Mouse (Mus musculus) CH12.LX (cell line): ENCODE results near the gene Yjefn3.

Experiments used
- CTCF ChIP-seq, 2 experiments: IDR thresholded peaks in 1 of 2; conservative IDR thresholded peaks in 1 of 2; 2 replicates each; pipeline ENCODE4 v1.5.1; 2011 to 2012; ENCODE audit warnings: low read depth in 2 of 2, low read length in 2 of 2, improper control_type of control experiment in 1 of 2, inconsistent platforms in 1 of 2, mild to moderate bottlenecking in 1 of 2, moderate library complexity in 1 of 2
- JUND ChIP-seq: conservative IDR thresholded peaks from 2 replicates; pipeline ENCODE4 v1.6.1; 2011; ENCODE audit warnings: low read depth, low read length, improper control_type of control experiment
- MAFK ChIP-seq: IDR thresholded peaks from 2 replicates; pipeline ENCODE4 v1.6.1; 2011; ENCODE audit warnings: low read length, improper control_type of control experiment; ENCODE audit not compliant: insufficient replicate concordance
- MYC ChIP-seq: IDR thresholded peaks from 2 replicates; pipeline ENCODE4 v1.6.1; 2011; ENCODE audit warnings: low read depth, mild to moderate bottlenecking, improper control_type of control experiment, low read length
- POLR2A ChIP-seq: IDR thresholded peaks from 2 replicates; pipeline ENCODE4 v1.6.1; 2011; ENCODE audit warnings: low read depth, mild to moderate bottlenecking, improper control_type of control experiment, low read length
- TBP ChIP-seq: conservative IDR thresholded peaks from 2 replicates; pipeline ENCODE4 v1.6.1; 2011; ENCODE audit warnings: low read depth, low read length, improper control_type of control experiment
- USF1 ChIP-seq: IDR thresholded peaks from 2 replicates; pipeline ENCODE4 v1.6.1; 2014; ENCODE audit warnings: low read depth, mild to moderate bottlenecking, inconsistent platforms, low read length, improper control_type of control experiment
- USF2 ChIP-seq: conservative IDR thresholded peaks from 2 replicates; pipeline ENCODE4 v1.6.1; 2011; ENCODE audit warnings: low read depth, low read length, improper control_type of control experiment
- ZKSCAN1 ChIP-seq: IDR thresholded peaks from 2 replicates; pipeline ENCODE4 v1.6.1; 2012; ENCODE audit warnings: low read depth, inconsistent platforms, low read length, improper control_type of control experiment, borderline replicate concordance

DNA sequence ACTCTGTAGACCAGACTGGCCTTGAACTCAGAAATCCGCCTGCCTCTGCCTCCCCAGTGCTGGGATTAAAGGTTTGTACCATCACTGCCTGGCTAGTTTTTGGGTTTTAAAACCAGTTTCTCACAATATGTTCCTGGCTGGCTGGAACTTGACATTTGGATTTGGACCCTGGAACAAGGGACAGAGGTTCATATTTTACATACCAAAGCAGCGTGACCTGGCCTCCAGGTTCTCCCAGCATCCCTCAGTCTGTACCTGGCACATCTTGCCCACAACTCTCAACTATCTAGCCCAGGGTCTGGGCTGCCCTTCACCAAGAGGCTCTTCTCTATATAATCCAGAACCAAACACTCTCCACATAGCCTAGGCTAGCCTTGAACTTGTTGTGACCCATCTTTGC is 2.6 kb downstream of the Yjefn3 start:
- TF ChIP-seq ZKSCAN1 = no peak
- TF ChIP-seq JUND = no peak
- TF ChIP-seq CTCF (conservative IDR thresholded peaks at IDR 0.05 in 1 of 2, IDR thresholded peaks at IDR 0.05 in 1 of 2; ENCODE audit: low read depth in 2 of 2, low read length in 2 of 2) = no peak
- no peak for TF ChIP-seq USF1
- TF ChIP-seq POLR2A = no peak
- TF ChIP-seq USF2 = no peak
- TF ChIP-seq TBP = no peak
- TF ChIP-seq MYC = no peak
- TF ChIP-seq MAFK = no peak
